Mouse (Mus musculus): ENCODE measurements around the gene Ctla4.

GRCm38 (mm10) chr1:60907466-60907865 lies 20.7 kb downstream of the Ctla4 start:
- TF ChIP-seq POLR2A (IDR thresholded peaks at IDR 0.05; ENCODE audit: insufficient read depth, low read depth, low read length), result no peak
- no peak for TF ChIP-seq CTCF (IDR thresholded peaks at IDR 0.05; ENCODE audit: insufficient read depth, low read depth, low read length)
